Mouse (Mus musculus) embryonic fibroblast, embryonic 13.5 days (primary cell): Measurements from ENCODE around the gene Atp5d.

Experiments used
- CTCF ChIP-seq: IDR thresholded peaks from 2 replicates; pipeline ENCODE4 v1.5.1; 2011; ENCODE audit warnings: mild to moderate bottlenecking, control low read depth, low read length, moderate library complexity, borderline replicate concordance; ENCODE audit not compliant: insufficient read depth
- POLR2A ChIP-seq: IDR thresholded peaks from 2 replicates; pipeline ENCODE4 v1.6.1; 2011; ENCODE audit warnings: low read depth, mild to moderate bottlenecking, control low read depth, low read length, moderate library complexity

- TF ChIP-seq CTCF = no peak
- no peak for TF ChIP-seq POLR2A
Observed at GRCm38 (mm10) chr10:80169651-80170050, 31.2 kb downstream of the Atp5d start.
